Mouse (Mus musculus): ENCODE measurements around the gene Ddx59. TPM values are rescaled to one million over a fixed set of nuclear protein-coding genes. Genes with fewer than 3 reads are reported as not detected.
A peak's percentile ranks its signal among the peaks of the same experiment; 100 is the strongest.

Gene Ddx59
- polyA plus RNA-seq, 1 experiment, result not detected

DNA sequence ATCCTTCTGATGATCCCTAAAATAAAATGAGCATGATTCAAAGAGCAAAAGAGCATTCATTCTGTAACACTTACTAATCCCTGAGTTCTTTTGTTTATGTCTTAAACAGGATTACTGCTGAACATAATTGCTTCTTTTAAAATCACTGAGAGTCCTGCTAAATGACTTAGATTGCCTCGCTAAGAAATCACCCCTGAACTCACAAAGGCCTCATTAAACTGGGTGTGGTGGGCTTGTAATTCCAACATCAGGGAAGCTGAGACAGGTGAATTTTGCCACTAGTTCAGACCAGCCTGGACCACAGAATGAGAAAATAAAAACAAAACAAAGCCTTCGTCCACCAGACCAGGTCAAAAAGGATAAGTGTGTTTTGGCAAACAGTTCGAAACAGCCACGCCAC, 42.3 kb downstream of the Ddx59 start:
- no peak overlapping the region for H3K4me3 ChIP-seq (ENCODE audit: insufficient read depth, low read depth, low read length)
- TF ChIP-seq POLR2A (IDR thresholded peaks at IDR 0.05; ENCODE audit: insufficient read depth, low read depth, low read length), result no peak
- H3K4me1 ChIP-seq (ENCODE audit: control insufficient read depth, insufficient read depth, low read length), result peaks cover 1% of the 10 kb centered on the region; the same call in 1 of the 2 replicates
- WGBS, result 84% methylated on average over 4 of the region's 4 CpGs
- no peak overlapping the region for H3K27ac ChIP-seq (ENCODE audit: insufficient read depth, low read depth, low read length)

DNA sequence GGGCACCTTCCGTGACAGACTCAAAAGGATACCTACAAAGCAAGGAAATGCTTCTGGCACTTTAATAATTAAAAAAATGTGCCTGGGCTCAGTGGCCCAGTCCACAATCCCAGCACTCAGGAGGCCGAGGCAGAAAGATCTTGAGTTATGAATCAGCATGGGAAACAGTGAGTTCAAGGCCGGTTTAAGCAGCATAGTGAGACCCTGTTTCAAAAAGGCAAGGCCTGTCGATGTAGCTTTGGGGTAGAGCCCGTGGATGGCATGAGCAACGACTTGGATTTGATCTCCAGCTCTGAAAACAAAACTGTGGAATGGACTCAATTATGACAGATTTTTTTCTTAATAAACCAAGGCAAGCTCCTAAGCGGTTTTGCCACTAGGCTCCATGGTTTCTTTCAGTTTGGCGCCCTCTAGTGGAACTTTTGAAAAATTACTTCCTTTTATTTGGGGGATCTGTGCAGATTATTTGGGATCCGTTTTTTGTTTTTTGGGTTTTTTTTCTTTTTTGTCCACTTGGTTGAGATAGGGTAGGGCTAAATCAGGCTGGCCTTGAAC, 43.7 kb downstream of the Ddx59 start:
- TF ChIP-seq CTCF (IDR thresholded peaks at IDR 0.05; ENCODE audit: insufficient read depth, low read depth, low read length), result no peak
- TF ChIP-seq POLR2A (IDR thresholded peaks at IDR 0.05; ENCODE audit: insufficient read depth, low read depth, low read length), result no peak
- H3K4me3 ChIP-seq (ENCODE audit: insufficient read depth, low read depth, low read length), result no peak overlapping the region
- WGBS, result 25% methylated on average over 9 of the region's 9 CpGs
- H3K27ac ChIP-seq (ENCODE audit: insufficient read depth, low read depth, low read length), result no peak overlapping the region
- H3K4me1 ChIP-seq (ENCODE audit: control insufficient read depth, insufficient read depth, low read length), result peaks cover 4% of the 10 kb centered on the region; the same call in 1 of the 2 replicates

DNA sequence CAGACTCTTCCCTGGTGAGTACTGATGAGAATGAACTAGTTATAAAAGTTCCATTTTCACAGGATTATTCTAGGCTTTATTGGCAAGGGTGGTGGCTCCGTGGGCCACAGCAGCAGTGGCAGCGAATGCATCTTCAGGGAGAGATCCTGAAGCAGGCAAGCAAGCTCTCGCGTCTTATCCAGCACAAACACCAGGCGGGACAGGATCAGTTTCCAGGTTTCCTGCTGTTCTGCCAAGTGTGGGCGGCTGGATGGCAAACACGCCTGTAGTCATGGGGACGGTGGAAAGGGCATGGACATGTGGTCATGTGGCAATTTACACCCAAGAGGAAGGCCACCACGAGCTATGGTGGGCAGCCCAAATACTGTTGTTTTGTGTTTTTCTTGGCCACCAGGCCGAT, 47.4 kb downstream of the Ddx59 start:
- Histone ChIP-seq H3K27ac (ENCODE audit: insufficient read depth, low read depth, low read length) (no peak overlapping the region), H3K4me3 (ENCODE audit: insufficient read depth, low read depth, low read length) (no peak overlapping the region), H3K4me1 (ENCODE audit: control insufficient read depth, insufficient read depth, low read length) (peaks cover 10% of the 10 kb centered on the region)
- 32% methylated on average over 10 of the region's 10 CpGs for WGBS
- TF ChIP-seq POLR2A (IDR thresholded peaks at IDR 0.05; ENCODE audit: insufficient read depth, low read depth, low read length) (no peak), CTCF (IDR thresholded peaks at IDR 0.05; ENCODE audit: insufficient read depth, low read depth, low read length) (no peak)

DNA sequence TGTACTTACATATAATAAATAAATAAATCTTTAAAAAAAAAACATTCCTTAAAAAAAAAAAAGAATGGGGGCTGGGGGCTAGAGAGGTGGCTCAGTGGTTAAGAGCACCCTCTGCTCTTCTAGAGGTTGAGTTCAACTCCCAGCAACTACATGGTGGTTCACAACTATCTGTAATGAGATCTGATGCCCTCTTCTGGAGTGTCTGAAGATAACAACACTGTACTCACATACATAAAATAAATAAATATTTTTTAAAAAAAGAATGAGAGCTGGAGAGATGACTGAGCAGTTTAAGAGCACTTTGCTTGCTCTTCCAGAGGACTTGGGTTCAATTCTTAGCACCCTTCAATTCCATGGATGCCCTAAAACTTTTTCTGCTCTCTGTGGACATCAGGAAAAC, 50.1 kb downstream of the Ddx59 start:
- Histone ChIP-seq H3K4me3 (ENCODE audit: insufficient read depth, low read depth, low read length) (no peak overlapping the region), H3K4me1 (ENCODE audit: control insufficient read depth, insufficient read depth, low read length) (peaks cover 10% of the 10 kb centered on the region), H3K27ac (ENCODE audit: insufficient read depth, low read depth, low read length) (no peak overlapping the region)
- no peak for TF ChIP-seq CTCF (IDR thresholded peaks at IDR 0.05; ENCODE audit: insufficient read depth, low read depth, low read length)
- TF ChIP-seq POLR2A (IDR thresholded peaks at IDR 0.05; ENCODE audit: insufficient read depth, low read depth, low read length), result no peak

GRCm38 (mm10) chr1:136466143-136466811, 51.2 kb downstream of the Ddx59 start, which contains the start of gene Kif14:
Gene Kif14 (plus strand): TSS chr1:136466343.
- TF ChIP-seq CTCF (IDR thresholded peaks at IDR 0.05; ENCODE audit: insufficient read depth, low read depth, low read length) (no peak), POLR2A (IDR thresholded peaks at IDR 0.05; ENCODE audit: insufficient read depth, low read depth, low read length) (no peak)
- no peak within 1 kb of the TSS for H3K27ac ChIP-seq (ENCODE audit: insufficient read depth, low read depth, low read length)
- H3K4me3 ChIP-seq (ENCODE audit: insufficient read depth, low read depth, low read length), result peak within 1 kb of the TSS; percentile 73
- H3K4me1 ChIP-seq (ENCODE audit: control insufficient read depth, insufficient read depth, low read length), result peaks cover 12% of the 10 kb centered on the region
- under 1% methylated on average over 52 of the region's 52 CpGs for WGBS

DNA sequence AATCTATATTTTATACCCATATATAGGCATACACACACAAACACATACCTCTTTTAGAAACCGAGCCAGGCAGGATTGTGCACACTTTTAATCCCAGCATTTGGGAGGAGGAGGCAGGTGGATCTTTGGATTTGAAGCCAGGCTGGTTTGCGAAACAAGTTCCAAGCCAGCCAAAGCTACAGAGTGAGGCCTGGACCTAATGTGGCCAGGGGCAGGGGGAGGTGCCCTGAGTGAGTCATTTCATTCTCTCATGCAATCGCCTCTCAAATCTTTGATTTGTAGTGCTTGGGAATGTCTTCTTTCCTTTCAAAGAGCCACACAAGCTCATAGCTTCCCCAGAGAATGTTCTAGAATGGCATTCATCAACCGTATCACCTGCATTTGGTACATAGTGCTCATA, 54.3 kb downstream of the Ddx59 start:
- 94% methylated on average over 4 of the region's 4 CpGs for WGBS
- H3K4me3 ChIP-seq (ENCODE audit: insufficient read depth, low read depth, low read length), result no peak overlapping the region
- TF ChIP-seq POLR2A (IDR thresholded peaks at IDR 0.05; ENCODE audit: insufficient read depth, low read depth, low read length) (no peak), CTCF (IDR thresholded peaks at IDR 0.05; ENCODE audit: insufficient read depth, low read depth, low read length) (no peak)
- peaks cover 8% of the 10 kb centered on the region for H3K4me1 ChIP-seq (ENCODE audit: control insufficient read depth, insufficient read depth, low read length)
- no peak overlapping the region for H3K27ac ChIP-seq (ENCODE audit: insufficient read depth, low read depth, low read length)

DNA sequence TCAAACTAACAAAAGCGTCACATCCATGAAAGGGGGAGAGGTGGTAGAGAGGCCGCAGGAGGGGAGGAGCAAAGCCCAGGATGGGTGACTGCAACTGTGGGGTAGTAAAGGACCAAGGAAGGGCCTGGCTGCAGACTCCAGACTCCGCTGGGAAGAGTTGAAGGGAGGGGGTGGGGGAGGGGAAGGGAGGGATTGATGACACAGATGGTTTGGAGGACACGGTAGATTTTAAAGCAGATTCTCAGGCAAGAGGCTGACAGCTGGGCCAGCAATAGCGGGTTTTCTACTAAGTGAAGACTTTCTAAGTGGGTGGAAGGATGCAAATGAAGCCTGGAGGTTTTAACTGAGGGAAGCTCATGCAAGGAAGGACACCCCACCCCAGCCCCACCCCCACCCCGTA, 55.4 kb downstream of the Ddx59 start:
- Histone ChIP-seq H3K4me3 (ENCODE audit: insufficient read depth, low read depth, low read length) (no peak overlapping the region), H3K27ac (ENCODE audit: insufficient read depth, low read depth, low read length) (no peak overlapping the region), H3K4me1 (ENCODE audit: control insufficient read depth, insufficient read depth, low read length) (peaks cover 11% of the 10 kb centered on the region)
- 33% methylated on average over 6 of the region's 6 CpGs for WGBS
- TF ChIP-seq POLR2A (IDR thresholded peaks at IDR 0.05; ENCODE audit: insufficient read depth, low read depth, low read length), result no peak
- no peak for TF ChIP-seq CTCF (IDR thresholded peaks at IDR 0.05; ENCODE audit: insufficient read depth, low read depth, low read length)

Other genes starting within 250 kb of the Ddx59 start
- gene Mroh3, start 202.4 kb upstream of the Ddx59 start, polyA plus RNA-seq (2012; ENCODE audit: insufficient read depth, insufficient read length, low replicate concordance, missing spikeins), result not detected in 2 replicates
- not detected in 2 replicates for gene Inava, start 181.0 kb upstream of the Ddx59 start, polyA plus RNA-seq (2012; ENCODE audit: insufficient read depth, insufficient read length, low replicate concordance, missing spikeins)
- gene Gpr25, start 154.4 kb upstream of the Ddx59 start, polyA plus RNA-seq (2012; ENCODE audit: insufficient read depth, insufficient read length, low replicate concordance, missing spikeins), result not detected in 2 replicates
- not detected in 2 replicates for gene Camsap2, start 69.2 kb upstream of the Ddx59 start, polyA plus RNA-seq (2012; ENCODE audit: insufficient read depth, insufficient read length, low replicate concordance, missing spikeins)
- gene Kif14, start 51.1 kb downstream of the Ddx59 start, polyA plus RNA-seq (2012; ENCODE audit: insufficient read depth, insufficient read length, low replicate concordance, missing spikeins), result not detected in 2 replicates
- 92.8 TPM in 1 of 2 replicates, not detected in the other for gene Zfp281, start 209.6 kb downstream of the Ddx59 start, polyA plus RNA-seq (2012; ENCODE audit: insufficient read depth, insufficient read length, low replicate concordance, missing spikeins)